Comparison of ENCODE assay signal across 17 mouse cellular contexts in genomic region chr10:42119326-42119725, GRCm38 (mm10).
DNase-seq lines count a peak whose midpoint lies in the region; ATAC-seq lines count a peak whose summit lies in the region.
"Had no signal": no experiment of that assay in that cellular context is flagged by ENCODE, and none has a peak within 500 bp of the region (broad histone marks: within the 10 kb centered on the region; RNA-seq: fewer than 3 reads in every experiment).

No protein-coding gene starts in this region.

- WGBS in heart, embryonic 10.5 days, result 75% methylated on average over 12 of the region's 12 CpGs
- 42% methylated on average over 12 of the region's 12 CpGs for WGBS in embryonic facial prominence, embryonic 15.5 days

- no peak overlapping the region for H3K4me2 ChIP-seq in embryonic facial prominence, embryonic 15.5 days (replicated peaks)
- H3K4me2 ChIP-seq: forebrain, embryonic 12.5 days; liver, embryonic 13.5 days; lung, embryonic 15.5 days; midbrain, embryonic 12.5 days had no signal

- intact Hi-C loops in heart, postnatal 25 days (cut with DNase I), result no loop called here

- peak; percentile 43 for DNase-seq in cerebellum, adult 11 months
- DNase-seq in heart, embryonic 10.5 days (ENCODE audit: low spot score), result no peak
- DNase-seq in heart, postnatal 25 days (ENCODE audit: low spot score), result no peak
- DNase-seq in cerebellum, adult 9-10 months, result peak; percentile 80
- no peak for DNase-seq in right cerebral cortex, postnatal 36 days (ENCODE audit: low spot score in 2 of 2)
- DNase-seq in urinary bladder, adult 18-20 months (ENCODE audit: low spot score in 2 of 2), result no peak
- DNase-seq: gastrocnemius, postnatal 14 days; heart, adult 2 months; kidney, adult 18-20 months; liver, embryonic 13.5 days had no signal

- ATAC-seq in cerebellum, adult (ENCODE audit: insufficient number of reproducible peaks, low FRiP score, low TSS enrichment), result no peak
- ATAC-seq in embryonic facial prominence, embryonic 15.5 days (ENCODE audit: insufficient number of reproducible peaks, low FRiP score, low TSS enrichment, low read depth), result no peak
- ATAC-seq: CD4-positive, CD25-positive, alpha-beta regulatory T cell, adult 4 months had no signal

- H3K9ac ChIP-seq in embryonic facial prominence, embryonic 15.5 days, result no peak overlapping the region
- H3K9ac ChIP-seq: forebrain, embryonic 12.5 days; liver, embryonic 13.5 days; lung, embryonic 15.5 days; midbrain, embryonic 12.5 days had no signal

- no peaks in the 10 kb centered on the region for H3K36me3 ChIP-seq in heart, embryonic 10.5 days
- no peaks in the 10 kb centered on the region for H3K36me3 ChIP-seq in embryonic facial prominence, embryonic 15.5 days
- H3K36me3 ChIP-seq: forebrain, embryonic 12.5 days; G1E; liver, embryonic 13.5 days; lung, embryonic 15.5 days; midbrain, embryonic 12.5 days had no signal

- no peaks in the 10 kb centered on the region for H3K9me3 ChIP-seq in heart, embryonic 10.5 days
- no peaks in the 10 kb centered on the region for H3K9me3 ChIP-seq in embryonic facial prominence, embryonic 15.5 days (replicated peaks)
- H3K9me3 ChIP-seq: forebrain, embryonic 12.5 days; G1E; liver, embryonic 13.5 days; lung, embryonic 15.5 days; midbrain, embryonic 12.5 days had no signal

- 0 out of 2 replicates have a peak overlapping the region, but pooled peaks have one; percentile 22 for H3K27ac ChIP-seq in heart, embryonic 10.5 days
- peak overlapping the region; percentile 22; the same call in 1 of the 2 replicates for H3K27ac ChIP-seq in embryonic facial prominence, embryonic 15.5 days (replicated peaks)
- H3K27ac ChIP-seq: forebrain, embryonic 12.5 days; heart, adult 2 months; liver, embryonic 13.5 days; lung, embryonic 15.5 days; midbrain, embryonic 12.5 days had no signal

- peaks cover 9% of the 10 kb centered on the region; the same call in 1 of the 2 replicates for H3K27me3 ChIP-seq in heart, embryonic 10.5 days (ENCODE audit: insufficient read depth, poor library complexity, severe bottlenecking)
- H3K27me3 ChIP-seq in embryonic facial prominence, embryonic 15.5 days, result no peaks in the 10 kb centered on the region
- H3K27me3 ChIP-seq: forebrain, embryonic 12.5 days; liver, embryonic 13.5 days; lung, embryonic 15.5 days had no signal

- H3K4me3 ChIP-seq in heart, embryonic 10.5 days, result no peak overlapping the region
- no peak overlapping the region for H3K4me3 ChIP-seq in embryonic facial prominence, embryonic 15.5 days (replicated peaks)
- H3K4me3 ChIP-seq: forebrain, embryonic 12.5 days; heart, adult 2 months; liver, embryonic 13.5 days; lung, embryonic 15.5 days; midbrain, embryonic 12.5 days had no signal

- H3K4me1 ChIP-seq in heart, embryonic 10.5 days, result peaks cover 25% of the 10 kb centered on the region
- H3K4me1 ChIP-seq in embryonic facial prominence, embryonic 15.5 days, result peaks cover 11% of the 10 kb centered on the region
- H3K4me1 ChIP-seq: forebrain, embryonic 12.5 days; lung, embryonic 15.5 days; midbrain, embryonic 12.5 days had no signal

Comparison
In these comparisons a context has a peak if more than half of its experiments do, and no peak if none do; other contexts are left out.
1. DNase-seq: peak in cerebellum, adult 11 months (single experiment) and cerebellum, adult 9-10 months (single experiment); none in heart, embryonic 10.5 days (single experiment), heart, postnatal 25 days (single experiment), right cerebral cortex, postnatal 36 days (0 of 2) and urinary bladder, adult 18-20 months (0 of 2).